Mouse (Mus musculus): ENCODE data around the gene Uqcr10. TPM values are rescaled to one million over a fixed set of nuclear protein-coding genes. Genes with fewer than 3 reads are reported as not detected.

Uqcr10 gene
- polyA plus RNA-seq, 1 experiment from 2014 or later = 679 TPM

DNA sequence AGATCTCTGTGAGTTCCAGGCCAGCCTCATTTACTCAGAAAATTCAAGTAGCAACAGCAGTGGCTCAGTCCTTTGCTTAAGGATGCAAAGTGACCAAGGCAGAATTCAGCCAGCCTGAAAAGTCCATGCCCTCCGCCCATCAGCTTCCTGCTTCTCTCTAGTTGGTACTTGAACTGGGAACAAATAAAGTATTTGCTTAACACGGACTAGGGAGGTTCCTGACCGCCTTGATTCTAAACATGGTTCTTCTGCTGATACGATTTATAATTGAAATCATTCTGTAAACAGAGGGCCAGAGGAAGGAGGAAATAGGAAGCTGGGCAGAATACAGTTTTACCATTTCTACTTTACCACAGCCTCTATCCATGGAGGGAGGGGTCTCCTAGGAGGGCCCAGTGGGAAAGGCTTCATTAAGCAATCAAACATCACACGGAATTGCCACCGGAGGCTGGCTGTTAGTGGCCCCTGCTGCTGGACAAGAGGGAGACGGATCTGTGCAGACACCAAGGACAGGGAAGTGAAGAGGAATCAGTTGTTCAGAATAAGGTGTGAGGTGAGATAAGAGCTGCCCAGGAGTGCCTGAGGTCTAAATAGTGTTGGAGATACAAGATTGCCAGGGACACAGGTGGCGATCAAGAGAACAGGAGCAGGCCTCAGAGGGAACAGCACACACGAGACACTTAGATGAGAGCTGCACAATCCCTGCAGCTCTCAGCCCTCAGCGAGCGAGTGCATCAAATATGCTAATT, 15.3 kb downstream of the Uqcr10 start:
- no peak for ATAC-seq (ENCODE audit: insufficient number of reproducible peaks, insufficient read depth, low FRiP score, low TSS enrichment, low read depth)
- Histone ChIP-seq H3K36me3 (peaks cover 8% of the 10 kb centered on the region; the same call in 1 of the 2 replicates), H3K4me2 (no peak overlapping the region), H3K27ac (no peak overlapping the region), H3K27me3 (no peaks in the 10 kb centered on the region), H3K9me3 (no peaks in the 10 kb centered on the region), H3K4me1 (replicated peaks) (0 out of 2 replicates have a peak, but pooled peaks cover 5% of the 10 kb centered on the region), H3K9ac (replicated peaks) (no peak overlapping the region), H3K4me3 (replicated peaks) (no peak overlapping the region)
- 59% methylated on average over 11 of the region's 11 CpGs for WGBS

DNA sequence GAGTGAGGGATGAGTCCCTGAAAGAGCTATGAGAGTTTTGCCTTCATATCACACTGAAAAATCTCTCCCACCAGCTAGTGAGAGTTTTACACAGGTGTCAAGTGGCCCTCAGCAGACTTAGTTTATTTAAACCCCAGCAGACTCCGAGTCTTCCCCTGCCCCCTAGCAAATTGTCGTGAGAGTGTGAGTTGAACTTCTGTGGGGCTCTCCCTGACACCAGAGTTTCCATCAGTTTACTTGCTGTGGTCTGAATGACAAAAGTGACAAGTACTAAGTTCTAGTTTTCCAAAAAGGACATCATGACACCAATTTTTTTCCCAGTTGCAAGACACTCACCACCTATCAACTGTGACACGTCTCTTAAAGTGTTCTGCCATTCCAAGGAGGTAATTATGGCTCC, 16.3 kb downstream of the Uqcr10 start:
- Histone ChIP-seq H3K4me3 (replicated peaks) (no peak overlapping the region), H3K27ac (no peak overlapping the region), H3K4me2 (no peak overlapping the region), H3K4me1 (replicated peaks) (0 out of 2 replicates have a peak, but pooled peaks cover 5% of the 10 kb centered on the region), H3K9me3 (no peaks in the 10 kb centered on the region), H3K9ac (replicated peaks) (no peak overlapping the region), H3K27me3 (no peaks in the 10 kb centered on the region), H3K36me3 (peaks cover 18% of the 10 kb centered on the region)
- WGBS = 22% methylated on average over 3 of the region's 3 CpGs
- no peak for ATAC-seq (ENCODE audit: insufficient number of reproducible peaks, insufficient read depth, low FRiP score, low TSS enrichment, low read depth)

DNA sequence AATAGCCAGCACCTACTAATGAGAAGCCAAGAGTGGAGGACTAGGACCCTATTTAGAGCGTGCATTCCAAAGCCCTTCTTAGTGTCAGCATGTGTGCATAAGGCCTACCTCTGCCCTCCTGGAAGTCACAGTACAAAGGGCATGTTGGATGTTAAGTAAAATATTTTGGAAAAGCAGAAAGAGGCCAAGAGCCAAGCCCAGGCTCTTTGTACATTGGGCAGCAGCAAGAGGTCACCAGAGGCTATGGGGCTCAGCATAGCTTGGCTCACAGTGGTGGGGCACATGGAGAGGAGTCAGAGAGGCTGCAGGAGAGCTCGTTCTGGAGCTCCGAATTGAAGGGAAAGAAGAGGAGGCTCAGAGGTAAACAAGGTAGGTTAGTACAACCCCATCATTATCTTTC, 17.1 kb downstream of the Uqcr10 start:
- no peak overlapping the region for H3K27ac ChIP-seq
- H3K36me3 ChIP-seq = peaks cover 26% of the 10 kb centered on the region
- H3K9ac ChIP-seq (replicated peaks) = no peak overlapping the region
- ATAC-seq (ENCODE audit: insufficient number of reproducible peaks, insufficient read depth, low FRiP score, low TSS enrichment, low read depth) = no peak
- H3K4me3 ChIP-seq (replicated peaks) = no peak overlapping the region
- no peaks in the 10 kb centered on the region for H3K27me3 ChIP-seq
- H3K9me3 ChIP-seq = no peaks in the 10 kb centered on the region
- 0 out of 2 replicates have a peak, but pooled peaks cover 5% of the 10 kb centered on the region for H3K4me1 ChIP-seq (replicated peaks)
- 63% methylated on average over 3 of the region's 3 CpGs for WGBS
- no peak overlapping the region for H3K4me2 ChIP-seq

DNA sequence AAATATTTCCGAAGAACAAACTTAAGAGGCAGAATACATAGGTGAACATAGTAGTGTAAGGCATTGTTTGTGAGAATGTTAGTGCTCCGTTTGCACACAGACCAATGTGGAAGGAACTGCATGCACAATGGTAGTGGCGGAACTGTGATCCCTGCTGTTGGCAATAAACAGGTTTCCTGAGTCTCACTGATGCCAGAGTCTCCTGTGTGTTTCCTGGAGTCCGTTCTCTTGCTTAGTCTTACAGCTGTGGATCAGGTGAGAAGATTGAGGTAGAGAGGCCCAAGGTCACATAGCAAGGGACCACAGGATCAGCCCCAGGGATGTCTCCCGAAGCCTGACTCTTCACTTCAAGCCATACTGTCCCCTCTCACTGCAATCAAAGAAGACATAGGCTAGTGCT, 18.6 kb downstream of the Uqcr10 start:
- WGBS = 72% methylated on average over 5 of the region's 5 CpGs
- ATAC-seq (ENCODE audit: insufficient number of reproducible peaks, insufficient read depth, low FRiP score, low TSS enrichment, low read depth) = no peak
- Histone ChIP-seq H3K9me3 (no peaks in the 10 kb centered on the region), H3K27ac (no peak overlapping the region), H3K4me3 (replicated peaks) (no peak overlapping the region), H3K27me3 (no peaks in the 10 kb centered on the region), H3K9ac (replicated peaks) (no peak overlapping the region), H3K4me2 (no peak overlapping the region), H3K36me3 (peaks cover 41% of the 10 kb centered on the region), H3K4me1 (replicated peaks) (0 out of 2 replicates have a peak, but pooled peaks cover 5% of the 10 kb centered on the region)

DNA sequence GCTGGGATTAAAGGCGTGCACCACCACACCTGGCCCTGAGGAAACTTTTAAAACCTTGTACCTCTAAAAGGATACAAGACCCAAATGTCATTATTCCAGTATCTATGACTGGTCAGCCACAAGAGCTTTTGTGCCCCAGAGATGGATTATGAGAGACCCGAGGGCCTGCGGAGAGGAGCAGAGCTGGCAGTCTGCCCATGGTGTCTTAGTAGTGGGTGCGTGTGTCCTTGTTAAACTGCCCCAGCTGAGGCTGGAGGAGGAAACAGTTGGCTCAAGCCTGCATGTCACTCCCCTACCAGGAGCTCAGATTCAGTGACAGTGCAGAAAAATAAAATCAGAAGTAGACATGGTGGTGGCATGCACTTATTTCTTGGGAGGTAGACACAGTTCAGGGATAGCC, 19.1 kb downstream of the Uqcr10 start:
- Histone ChIP-seq H3K27me3 (no peaks in the 10 kb centered on the region), H3K36me3 (peaks cover 45% of the 10 kb centered on the region), H3K4me2 (no peak overlapping the region), H3K9ac (replicated peaks) (no peak overlapping the region), H3K4me3 (replicated peaks) (no peak overlapping the region), H3K9me3 (no peaks in the 10 kb centered on the region), H3K27ac (no peak overlapping the region), H3K4me1 (replicated peaks) (peaks cover 7% of the 10 kb centered on the region; the same call in 1 of the 2 replicates)
- ATAC-seq (ENCODE audit: insufficient number of reproducible peaks, insufficient read depth, low FRiP score, low TSS enrichment, low read depth) = no peak
- WGBS = 84% methylated on average over 4 of the region's 4 CpGs

DNA sequence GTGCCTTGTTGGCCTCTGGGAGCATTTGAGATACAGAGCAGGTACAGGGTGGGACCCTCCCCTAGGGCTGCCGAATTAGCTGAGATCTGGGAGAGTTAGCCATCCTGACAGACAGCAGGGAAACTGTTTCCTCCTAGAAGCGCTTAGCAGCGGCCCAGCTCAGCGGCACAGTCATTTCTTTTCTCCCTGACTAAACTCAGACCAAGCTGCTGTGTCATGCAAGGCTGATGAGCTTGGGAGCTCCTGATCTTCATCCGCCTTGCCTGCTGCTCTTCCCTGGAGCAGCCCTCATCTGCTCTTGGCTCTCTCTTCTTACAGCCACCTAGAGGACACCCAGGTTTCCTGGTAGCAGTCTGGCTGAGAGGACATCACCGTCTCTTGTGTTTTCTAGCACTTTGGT, 20.0 kb downstream of the Uqcr10 start:
- no peak overlapping the region for H3K9ac ChIP-seq (replicated peaks)
- no peaks in the 10 kb centered on the region for H3K27me3 ChIP-seq
- WGBS = 42% methylated on average over 6 of the region's 6 CpGs
- peaks cover 16% of the 10 kb centered on the region for H3K4me1 ChIP-seq (replicated peaks)
- ATAC-seq (ENCODE audit: insufficient number of reproducible peaks, insufficient read depth, low FRiP score, low TSS enrichment, low read depth) = no peak
- no peak overlapping the region for H3K4me3 ChIP-seq (replicated peaks)
- no peak overlapping the region for H3K4me2 ChIP-seq
- H3K9me3 ChIP-seq = no peaks in the 10 kb centered on the region
- peaks cover 53% of the 10 kb centered on the region for H3K36me3 ChIP-seq
- H3K27ac ChIP-seq = no peak overlapping the region

DNA sequence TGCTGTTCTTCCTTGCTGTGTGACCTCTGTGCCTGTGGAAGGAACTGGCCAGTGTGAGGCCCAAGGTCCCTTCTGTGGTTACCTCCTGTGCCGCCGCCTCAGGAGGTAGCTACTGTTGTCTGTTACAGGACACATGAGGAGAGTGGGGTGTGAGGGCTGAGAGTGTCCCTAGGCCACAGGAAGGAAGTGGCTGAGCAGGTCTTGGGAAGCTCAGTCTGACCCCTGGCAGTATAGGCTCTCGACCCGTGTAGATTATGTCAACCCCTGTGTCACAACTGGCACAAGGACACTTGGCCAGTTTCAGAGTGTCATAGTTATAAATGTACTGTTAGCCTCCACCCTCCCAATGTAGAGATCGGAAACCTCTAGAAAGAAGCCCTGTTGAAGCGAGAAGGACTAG, 20.6 kb downstream of the Uqcr10 start:
- Histone ChIP-seq H3K4me1 (replicated peaks) (peaks cover 23% of the 10 kb centered on the region), H3K27ac (no peak overlapping the region), H3K4me3 (replicated peaks) (no peak overlapping the region), H3K27me3 (no peaks in the 10 kb centered on the region), H3K36me3 (peaks cover 60% of the 10 kb centered on the region), H3K9me3 (no peaks in the 10 kb centered on the region), H3K9ac (replicated peaks) (no peak overlapping the region), H3K4me2 (no peak overlapping the region)
- WGBS = 80% methylated on average over 6 of the region's 6 CpGs
- no peak for ATAC-seq (ENCODE audit: insufficient number of reproducible peaks, insufficient read depth, low FRiP score, low TSS enrichment, low read depth)

DNA sequence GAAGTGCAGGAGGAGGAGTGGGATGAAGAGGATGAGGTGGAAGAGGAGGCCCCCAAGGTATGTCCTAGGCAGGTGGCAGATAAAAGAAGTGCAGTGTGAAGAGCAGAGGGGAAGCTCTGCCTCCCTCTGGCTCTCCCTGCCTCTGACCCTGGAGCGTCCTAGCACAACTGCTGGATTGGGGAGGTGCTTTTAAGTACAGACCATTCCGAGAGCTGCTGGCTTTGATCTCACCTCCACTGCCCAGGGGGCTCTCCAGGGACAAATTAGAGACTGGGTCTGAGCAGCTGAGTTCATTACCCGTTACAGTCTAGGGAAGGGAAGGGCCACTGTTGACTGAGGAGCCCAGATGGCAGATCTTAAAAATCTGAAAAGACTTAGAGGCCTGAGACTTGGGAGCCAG, 24.0 kb downstream of the Uqcr10 start:
- Histone ChIP-seq H3K27ac (peak overlapping the region; percentile 41; the same call in 1 of the 2 replicates), H3K4me3 (replicated peaks) (no peak overlapping the region), H3K27me3 (no peaks in the 10 kb centered on the region), H3K9me3 (no peaks in the 10 kb centered on the region), H3K9ac (replicated peaks) (0 out of 2 replicates have a peak overlapping the region, but pooled peaks have one; percentile 23), H3K36me3 (peaks cover 84% of the 10 kb centered on the region), H3K4me1 (replicated peaks) (peaks cover 23% of the 10 kb centered on the region), H3K4me2 (no peak overlapping the region)
- WGBS = 13% methylated on average over 3 of the region's 3 CpGs
- ATAC-seq (ENCODE audit: insufficient number of reproducible peaks, insufficient read depth, low FRiP score, low TSS enrichment, low read depth) = no peak

DNA sequence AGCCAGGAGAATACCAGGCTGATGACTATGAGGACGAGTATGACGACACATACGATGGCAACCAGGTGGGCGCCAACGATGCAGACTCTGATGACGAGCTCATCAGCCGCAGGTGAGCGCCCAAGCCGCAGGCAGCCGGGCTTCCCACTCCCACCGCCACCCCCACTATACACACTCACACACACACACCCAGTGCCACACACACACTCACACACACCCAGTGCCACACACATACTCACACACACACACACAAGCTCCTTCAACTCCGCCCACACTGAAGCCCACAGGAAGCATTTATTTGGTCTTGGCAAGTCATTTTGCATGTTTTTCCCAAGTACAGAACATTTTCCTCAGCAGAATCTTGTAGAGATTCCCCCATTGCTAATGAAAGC, 24.7 kb downstream of the Uqcr10 start:
- no peaks in the 10 kb centered on the region for H3K9me3 ChIP-seq
- no peak overlapping the region for H3K4me3 ChIP-seq (replicated peaks)
- no peak overlapping the region for H3K27ac ChIP-seq
- H3K4me1 ChIP-seq (replicated peaks) = peaks cover 23% of the 10 kb centered on the region
- no peak for ATAC-seq (ENCODE audit: insufficient number of reproducible peaks, insufficient read depth, low FRiP score, low TSS enrichment, low read depth)
- H3K4me2 ChIP-seq = no peak overlapping the region
- H3K36me3 ChIP-seq = peaks cover 89% of the 10 kb centered on the region
- no peak overlapping the region for H3K9ac ChIP-seq (replicated peaks)
- 87% methylated on average over 12 of the region's 12 CpGs for WGBS
- no peaks in the 10 kb centered on the region for H3K27me3 ChIP-seq

DNA sequence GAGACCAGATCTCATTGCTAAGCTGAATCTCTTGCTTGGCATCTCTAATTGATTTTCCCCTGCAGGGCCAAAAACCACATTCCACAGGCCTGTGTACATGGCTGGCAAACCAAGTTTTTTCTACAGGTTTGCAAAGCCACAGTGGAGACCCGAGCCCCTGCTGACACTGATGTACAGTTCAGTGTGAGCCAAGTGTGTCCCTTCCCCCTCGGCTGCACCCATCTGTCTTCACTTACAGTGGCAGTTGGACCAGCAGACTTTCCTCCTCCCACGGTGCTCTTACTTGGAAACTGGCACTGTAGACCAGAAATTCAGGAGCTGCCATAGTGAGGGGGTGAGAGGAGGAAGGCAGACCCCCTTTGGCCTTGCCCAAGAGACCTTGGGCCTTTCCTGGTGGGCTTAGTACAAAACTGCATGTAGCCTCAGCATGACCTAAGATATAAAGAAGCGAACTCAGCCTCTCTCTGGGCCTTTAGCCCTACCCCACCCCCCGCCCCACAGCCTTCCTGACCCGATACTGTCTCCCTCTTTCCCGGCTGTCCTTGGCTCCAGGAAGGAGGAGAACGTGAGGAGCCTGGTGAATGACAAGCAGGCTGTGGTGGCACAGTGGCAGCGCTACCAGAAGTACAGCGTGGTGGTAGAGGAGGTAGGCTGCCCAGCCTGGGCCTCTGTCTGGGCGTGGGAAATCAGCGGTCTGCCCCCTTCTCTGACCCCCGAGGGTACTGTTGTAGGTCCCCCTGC, 25.3 kb downstream of the Uqcr10 start:
- Histone ChIP-seq H3K4me1 (replicated peaks) (peaks cover 23% of the 10 kb centered on the region), H3K9me3 (no peaks in the 10 kb centered on the region), H3K4me3 (replicated peaks) (no peak overlapping the region), H3K36me3 (peaks cover 89% of the 10 kb centered on the region), H3K27me3 (no peaks in the 10 kb centered on the region), H3K27ac (peak overlapping the region; percentile 62), H3K9ac (replicated peaks) (0 out of 2 replicates have a peak overlapping the region, but pooled peaks have one; percentile 9), H3K4me2 (no peak overlapping the region)
- WGBS = 60% methylated on average over 13 of the region's 13 CpGs
- no peak for ATAC-seq (ENCODE audit: insufficient number of reproducible peaks, insufficient read depth, low FRiP score, low TSS enrichment, low read depth)

DNA sequence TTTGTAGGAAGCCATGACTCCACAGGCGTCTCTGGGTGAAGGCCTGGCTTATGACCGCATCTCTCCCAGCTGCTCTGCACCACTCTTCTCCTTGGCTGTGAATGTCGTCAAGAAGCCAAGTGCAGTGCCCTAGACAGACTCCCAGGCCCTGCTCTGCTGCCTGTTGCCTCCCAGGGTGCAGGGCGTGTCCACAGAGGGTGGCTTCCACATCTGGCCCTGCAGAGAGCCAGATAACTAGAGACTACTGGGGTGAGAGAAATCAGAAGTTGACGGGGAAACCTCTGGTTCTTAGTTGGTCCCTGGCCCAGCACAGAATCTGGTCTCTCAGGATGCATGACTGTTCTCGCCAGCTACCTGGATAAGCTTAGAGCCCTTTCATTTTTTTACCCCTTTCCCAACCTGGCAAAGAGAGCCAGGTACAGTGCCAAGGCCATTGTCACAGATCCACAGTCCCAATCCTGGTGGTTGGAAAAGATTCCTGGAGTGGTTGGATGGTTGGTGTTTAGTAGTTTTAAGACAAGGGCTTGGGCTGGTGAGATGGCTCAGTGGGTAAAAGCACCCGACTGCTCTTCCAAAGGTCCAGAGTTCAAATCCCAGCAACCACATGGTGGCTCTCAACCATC, 26.8 kb downstream of the Uqcr10 start:
- Histone ChIP-seq H3K4me3 (replicated peaks) (no peak overlapping the region), H3K4me1 (replicated peaks) (peaks cover 23% of the 10 kb centered on the region), H3K9ac (replicated peaks) (no peak overlapping the region), H3K36me3 (peaks cover 89% of the 10 kb centered on the region), H3K9me3 (no peaks in the 10 kb centered on the region), H3K4me2 (no peak overlapping the region), H3K27ac (no peak overlapping the region), H3K27me3 (no peaks in the 10 kb centered on the region)
- WGBS = 83% methylated on average over 7 of the region's 7 CpGs
- no peak for ATAC-seq (ENCODE audit: insufficient number of reproducible peaks, insufficient read depth, low FRiP score, low TSS enrichment, low read depth)
